Mouse (Mus musculus) midbrain, embryonic 16.5 days (tissue): ENCODE data around the gene Gm20388. TPM values are rescaled to one million over a fixed set of nuclear protein-coding genes. Genes with fewer than 3 reads are reported as not detected.

Source experiments
- ATAC-seq: fragments of 200-750 bp; cut with Nextera tagmentation; 2 replicates; pipeline ENCODE4 v1.8.0; 2017; ENCODE audit warnings: moderate TSS enrichment
- H3K27ac ChIP-seq: fragments of 300-500 bp; sonication (generic); 2 replicates; pipeline ENCODE4 v1.5.1; 2014; ENCODE audit warnings: mild to moderate bottlenecking, low read length, mixed read lengths
- H3K27me3 ChIP-seq: fragments of 300-500 bp; sonication (generic); 2 replicates; pipeline ENCODE4 v1.6.1; 2014; ENCODE audit warnings: low read depth, low read length, mixed read lengths; ENCODE audit not compliant: control insufficient read depth, insufficient read depth
- H3K36me3 ChIP-seq: fragments of 300-500 bp; sonication (generic); 2 replicates; pipeline ENCODE4 v1.6.1; 2014; ENCODE audit warnings: mild to moderate bottlenecking, low read length, moderate library complexity, mixed read lengths; ENCODE audit not compliant: control insufficient read depth, insufficient read depth
- H3K4me1 ChIP-seq: fragments of 300-500 bp; sonication (generic); 2 replicates; pipeline ENCODE4 v1.6.1; 2014; ENCODE audit warnings: mild to moderate bottlenecking, low read length, mixed read lengths; ENCODE audit not compliant: control insufficient read depth, insufficient read depth
- H3K4me2 ChIP-seq: fragments of 300-500 bp; sonication (generic); 2 replicates; pipeline ENCODE4 v1.6.1; 2014; ENCODE audit warnings: mild to moderate bottlenecking, low read length, mixed read lengths
- H3K4me3 ChIP-seq: fragments of 300-500 bp; sonication (generic); 2 replicates; pipeline ENCODE4 v1.5.1; 2014; ENCODE audit warnings: low read depth, mild to moderate bottlenecking, low read length, moderate library complexity, mixed read lengths
- H3K9ac ChIP-seq: fragments of 300-500 bp; sonication (generic); 2 replicates; pipeline ENCODE4 v1.6.1; 2014; ENCODE audit warnings: low read depth, low read length, mixed read lengths
- H3K9me3 ChIP-seq: fragments of 300-500 bp; sonication (generic); replicated peaks from 2 replicates; pipeline ENCODE4 v1.6.1; 2014; ENCODE audit warnings: mild to moderate bottlenecking, low read length, mixed read lengths; ENCODE audit not compliant: control insufficient read depth, poor library complexity, severe bottlenecking
- WGBS: fragments of 180-500 bp; shearing (Covaris S2); extraction: QIAGEN DNeasy Blood & Tissue Kit; methylation state at CpG from one replicate; pipeline ENCODE4 v1.1.7; 2014; 5-methylcytosine and 5-hydroxymethylcytosine counted together
- polyA plus RNA-seq: library from polyadenylated mRNA; unstranded; fragments of >200 nt; fragmentation: Nextera tagmentation; extraction: Ambion mirVana; gene quantifications from 2 replicates; pipeline ENCODE4 v1.2.1, GENCODE M21; 2015

The Gm20388 gene
- polyA plus RNA-seq, 1 experiment from 2014 or later = 7.5 TPM

- no peaks in the 10 kb centered on the region for H3K9me3 ChIP-seq
- peak; percentile 65 for ATAC-seq
- no peaks in the 10 kb centered on the region for H3K36me3 ChIP-seq
- H3K27me3 ChIP-seq = no peaks in the 10 kb centered on the region
- 42% methylated on average over 14 of the region's 14 CpGs for WGBS
- H3K4me1 ChIP-seq = peaks cover 20% of the 10 kb centered on the region
- peak overlapping the region; percentile 87 for H3K27ac ChIP-seq
- peak overlapping the region; percentile 27; the same call in 1 of the 2 replicates for H3K9ac ChIP-seq
- H3K4me3 ChIP-seq = no peak overlapping the region; the same call in 1 of the 2 replicates
- peak overlapping the region; percentile 27 for H3K4me2 ChIP-seq
Measured at GRCm38 (mm10) chr8:122720811-122721640, 2810.4 kb downstream of the Gm20388 start.

- Histone ChIP-seq H3K27ac (no peak overlapping the region), H3K4me1 (peaks cover 13% of the 10 kb centered on the region), H3K9me3 (no peaks in the 10 kb centered on the region; the same call in 1 of the 2 replicates), H3K9ac (no peak overlapping the region), H3K27me3 (no peaks in the 10 kb centered on the region), H3K36me3 (no peaks in the 10 kb centered on the region), H3K4me2 (no peak overlapping the region), H3K4me3 (no peak overlapping the region)
- no peak for ATAC-seq
- 92% methylated on average over 6 of the region's 6 CpGs for WGBS
Measured at GRCm38 (mm10) chr8:122725187-122725586, 2814.5 kb downstream of the Gm20388 start.

- no peaks in the 10 kb centered on the region for H3K27me3 ChIP-seq
- H3K4me3 ChIP-seq = no peak overlapping the region
- WGBS = 53% methylated on average over 2 of the region's 2 CpGs
Measured at GRCm38 (mm10) chr8:122726789-122727188, 2816.1 kb downstream of the Gm20388 start.

GRCm38 (mm10) chr8:122727412-122727811 lies 2816.8 kb downstream of the Gm20388 start:
- no peaks in the 10 kb centered on the region for H3K27me3 ChIP-seq
- no peak for ATAC-seq
- H3K4me3 ChIP-seq = no peak overlapping the region
- H3K9me3 ChIP-seq = no peaks in the 10 kb centered on the region; the same call in 1 of the 2 replicates
- H3K9ac ChIP-seq = no peak overlapping the region
- WGBS = 61% methylated on average over 5 of the region's 5 CpGs
- no peaks in the 10 kb centered on the region for H3K4me1 ChIP-seq
- H3K27ac ChIP-seq = no peak overlapping the region
- H3K36me3 ChIP-seq = no peaks in the 10 kb centered on the region
- no peak overlapping the region for H3K4me2 ChIP-seq

More at GRCm38 (mm10) chr8:122726789-122727188, 2816.1 kb downstream of the Gm20388 start:
- H3K4me2 ChIP-seq = no peak overlapping the region
- no peak for ATAC-seq
- no peak overlapping the region for H3K27ac ChIP-seq
- no peaks in the 10 kb centered on the region for H3K4me1 ChIP-seq
- H3K9ac ChIP-seq = no peak overlapping the region
- no peaks in the 10 kb centered on the region for H3K36me3 ChIP-seq
- no peaks in the 10 kb centered on the region; the same call in 1 of the 2 replicates for H3K9me3 ChIP-seq

GRCm38 (mm10) chr8:122728630-122729029 lies 2818.0 kb downstream of the Gm20388 start:
- Histone ChIP-seq H3K27me3 (no peaks in the 10 kb centered on the region), H3K4me1 (no peaks in the 10 kb centered on the region), H3K4me2 (no peak overlapping the region), H3K4me3 (no peak overlapping the region), H3K36me3 (no peaks in the 10 kb centered on the region), H3K9ac (no peak overlapping the region), H3K9me3 (no peaks in the 10 kb centered on the region; the same call in 1 of the 2 replicates), H3K27ac (no peak overlapping the region)
- ATAC-seq = no peak
- WGBS = 11% methylated on average over 3 of the region's 3 CpGs

GRCm38 (mm10) chr8:122735110-122735509 lies 2824.5 kb downstream of the Gm20388 start:
- no peaks in the 10 kb centered on the region for H3K27me3 ChIP-seq
- peak overlapping the region; percentile 28; the same call in 1 of the 2 replicates for H3K9ac ChIP-seq
- no peak for ATAC-seq
- no peaks in the 10 kb centered on the region; the same call in 1 of the 2 replicates for H3K9me3 ChIP-seq
- peak overlapping the region; percentile 48 for H3K27ac ChIP-seq
- no peak overlapping the region for H3K4me3 ChIP-seq
- H3K4me1 ChIP-seq = peaks cover 44% of the 10 kb centered on the region
- H3K4me2 ChIP-seq = no peak overlapping the region
- H3K36me3 ChIP-seq = no peaks in the 10 kb centered on the region
- WGBS = 56% methylated on average over 3 of the region's 3 CpGs

- WGBS = 50% methylated on average over 19 of the region's 19 CpGs
Measured at GRCm38 (mm10) chr8:122735542-122736473, 2825.2 kb downstream of the Gm20388 start.

GRCm38 (mm10) chr8:122736623-122737022 lies 2826.0 kb downstream of the Gm20388 start:
- Histone ChIP-seq H3K4me2 (no peak overlapping the region), H3K9me3 (no peaks in the 10 kb centered on the region), H3K4me1 (peaks cover 44% of the 10 kb centered on the region), H3K27me3 (no peaks in the 10 kb centered on the region), H3K4me3 (no peak overlapping the region), H3K27ac (no peak overlapping the region), H3K36me3 (no peaks in the 10 kb centered on the region), H3K9ac (no peak overlapping the region)
- no peak for ATAC-seq
- 91% methylated on average over 11 of the region's 11 CpGs for WGBS

More at GRCm38 (mm10) chr8:122735542-122736473, 2825.2 kb downstream of the Gm20388 start:
- no peak overlapping the region for H3K4me3 ChIP-seq
- no peak for ATAC-seq
- H3K27ac ChIP-seq = peak overlapping the region; percentile 48
- H3K4me1 ChIP-seq = peaks cover 44% of the 10 kb centered on the region
- no peaks in the 10 kb centered on the region for H3K36me3 ChIP-seq
- H3K9me3 ChIP-seq = no peaks in the 10 kb centered on the region
- no peaks in the 10 kb centered on the region for H3K27me3 ChIP-seq
- H3K4me2 ChIP-seq = no peak overlapping the region
- peak overlapping the region; percentile 28 for H3K9ac ChIP-seq
